Mouse (Mus musculus) cerebellum, adult 2 months (tissue): ENCODE results near the gene Fbn1.

ENCODE experiments used
- CTCF ChIP-seq: fragments of 200-500 bp; IDR thresholded peaks from 2 replicates; pipeline ENCODE4 v1.5.1; 2011; ENCODE audit warnings: low read depth, mild to moderate bottlenecking, control low read depth, low read length, moderate library complexity, borderline replicate concordance; ENCODE audit not compliant: insufficient read depth
- POLR2A ChIP-seq: fragments of 200-500 bp; IDR thresholded peaks from 2 replicates; pipeline ENCODE4 v1.6.1; 2011; ENCODE audit warnings: low read length, control low read depth, borderline replicate concordance; ENCODE audit not compliant: insufficient read depth

DNA sequence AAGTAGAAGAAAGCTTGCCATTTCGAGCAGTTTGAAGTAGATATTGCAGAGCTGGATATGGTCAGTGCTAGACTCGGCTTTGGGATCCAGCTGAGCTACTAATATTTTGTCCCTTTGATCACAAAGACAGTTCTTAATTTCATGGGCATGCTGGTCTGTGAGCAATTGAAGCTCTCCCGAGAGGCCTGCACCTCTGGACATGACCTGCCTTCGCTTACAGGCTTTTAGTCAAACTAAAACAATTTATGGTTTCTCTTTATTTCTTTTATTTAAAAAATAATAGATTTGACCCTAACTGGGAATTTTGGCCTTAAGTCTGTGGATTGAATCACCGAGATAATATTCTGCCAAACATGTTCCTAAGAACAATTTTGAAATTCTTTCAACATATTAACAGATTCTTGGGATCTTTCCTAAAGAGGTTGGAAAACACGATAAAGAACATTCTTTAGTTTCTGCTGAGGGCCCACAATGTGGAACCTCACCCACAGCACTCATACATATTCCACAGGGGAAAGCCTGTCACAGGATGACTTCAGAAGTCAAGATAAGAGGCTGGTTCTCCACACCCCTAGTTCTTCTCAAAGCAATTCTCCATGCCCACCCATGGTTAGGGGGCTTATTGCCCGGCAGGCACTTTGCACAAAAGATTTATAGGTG lies 125.0 kb downstream of the Fbn1 start:
- no peak for TF ChIP-seq CTCF
- TF ChIP-seq POLR2A, result no peak
